Mouse (Mus musculus) cerebellum, adult 2 months (tissue): ENCODE results near the gene Nrp1. TPM values are rescaled to one million over a fixed set of nuclear protein-coding genes. Genes with fewer than 3 reads are reported as not detected.
A peak's percentile ranks its signal among the peaks of the same experiment; 100 is the strongest.

Source experiments
- DNase-seq, 2 experiments: peaks; one replicate each; pipeline ENCODE4 v3.0.0; 2021
- H3K27ac ChIP-seq: fragments of 200-500 bp; 2 replicates; pipeline ENCODE4 v1.5.1; 2012; ENCODE audit warnings: low read length, control low read depth, inconsistent platforms; ENCODE audit not compliant: insufficient read depth
- H3K27me3 ChIP-seq: fragments of 200-500 bp; 2 replicates; pipeline ENCODE4 v1.6.1; 2012; ENCODE audit warnings: inconsistent platforms, mild to moderate bottlenecking, low read length, moderate library complexity; ENCODE audit not compliant: control insufficient read depth, insufficient read depth
- H3K4me1 ChIP-seq: fragments of 200-500 bp; 2 replicates; pipeline ENCODE4 v1.6.1; 2011; ENCODE audit warnings: low read length; ENCODE audit not compliant: control insufficient read depth, insufficient read depth
- H3K4me3 ChIP-seq: fragments of 200-500 bp; replicated peaks from 2 replicates; pipeline ENCODE3; 2011; ENCODE audit warnings: mild to moderate bottlenecking, low read depth, low read length, control low read depth; ENCODE audit not compliant: insufficient read depth
- CTCF ChIP-seq: fragments of 200-500 bp; IDR thresholded peaks from 2 replicates; pipeline ENCODE4 v1.5.1; 2011; ENCODE audit warnings: low read depth, mild to moderate bottlenecking, control low read depth, low read length, moderate library complexity, borderline replicate concordance; ENCODE audit not compliant: insufficient read depth
- POLR2A ChIP-seq: fragments of 200-500 bp; IDR thresholded peaks from 2 replicates; pipeline ENCODE4 v1.6.1; 2011; ENCODE audit warnings: low read length, control low read depth, borderline replicate concordance; ENCODE audit not compliant: insufficient read depth
- WGBS: fragments of 180-500 bp; shearing (Covaris S2); methylation state at CpG from one replicate; pipeline ENCODE4 v1.1.7; 2018; 5-methylcytosine and 5-hydroxymethylcytosine counted together
- polyA plus RNA-seq: library from polyadenylated mRNA; depleted of rRNA; stranded (reverse); fragments of >200 nt; gene quantifications from 2 replicates; pipeline ENCODE4 v1.2.3, GENCODE M21; 2012

The Nrp1 gene
- polyA plus RNA-seq, 1 experiment = 7.8 TPM

DNA sequence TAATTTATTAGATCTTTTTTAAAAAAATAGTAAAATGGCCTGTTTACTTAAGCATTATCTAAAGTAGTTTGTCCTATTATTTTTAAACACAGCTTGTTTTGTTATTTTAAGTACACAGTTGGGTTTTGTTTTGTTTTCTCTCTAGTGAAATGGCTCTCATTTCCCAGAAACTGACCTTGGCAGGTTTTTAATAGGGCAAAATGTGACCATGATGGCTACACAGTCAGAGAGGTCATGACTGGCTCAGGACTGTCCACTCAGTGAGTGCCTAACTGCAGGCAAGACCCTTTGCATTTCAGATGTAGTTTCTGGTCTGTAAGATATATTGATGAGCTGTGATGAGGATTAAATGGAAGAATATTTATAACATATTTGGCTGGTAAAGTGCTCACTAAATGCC is 104.8 kb downstream of the Nrp1 start:
- Histone ChIP-seq H3K27ac (no peak overlapping the region), H3K4me3 (no peak overlapping the region), H3K4me1 (no peaks in the 10 kb centered on the region), H3K27me3 (no peaks in the 10 kb centered on the region)
- no peak for TF ChIP-seq CTCF
- no peak for TF ChIP-seq POLR2A
- no peak for DNase-seq

DNA sequence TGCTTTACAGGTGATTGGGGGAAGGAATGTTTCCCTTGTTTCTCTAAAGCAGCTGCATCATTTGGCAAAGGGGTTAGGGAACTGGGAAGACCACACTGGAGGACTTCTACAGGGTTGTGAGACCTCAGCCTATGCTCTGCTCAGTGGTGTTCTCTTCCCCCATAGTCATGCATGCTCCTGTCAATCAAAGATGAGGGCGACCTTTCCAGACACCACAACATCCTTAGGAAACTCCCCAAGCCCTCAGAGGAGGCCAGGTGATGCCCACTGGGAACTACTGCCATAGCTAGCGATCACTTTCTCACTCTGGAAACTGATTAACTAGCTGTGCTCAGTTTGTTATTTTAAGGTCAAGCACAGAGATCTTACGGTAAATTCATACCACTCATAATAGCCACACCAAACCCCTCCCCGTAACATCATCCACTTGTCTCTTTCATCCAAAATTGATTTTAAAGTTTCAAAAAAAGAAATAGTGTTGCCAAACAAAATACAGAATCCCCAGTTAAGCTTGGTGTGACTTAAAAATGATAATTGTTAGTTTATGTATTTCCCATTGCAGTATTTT is 105.7 kb downstream of the Nrp1 start:
- no peak overlapping the region for H3K4me3 ChIP-seq
- no peak for DNase-seq
- no peak overlapping the region for H3K27ac ChIP-seq
- 87% methylated on average over 4 of the region's 4 CpGs for WGBS
- H3K27me3 ChIP-seq = no peaks in the 10 kb centered on the region
- no peaks in the 10 kb centered on the region for H3K4me1 ChIP-seq
- TF ChIP-seq POLR2A = no peak
- TF ChIP-seq CTCF = no peak

DNA sequence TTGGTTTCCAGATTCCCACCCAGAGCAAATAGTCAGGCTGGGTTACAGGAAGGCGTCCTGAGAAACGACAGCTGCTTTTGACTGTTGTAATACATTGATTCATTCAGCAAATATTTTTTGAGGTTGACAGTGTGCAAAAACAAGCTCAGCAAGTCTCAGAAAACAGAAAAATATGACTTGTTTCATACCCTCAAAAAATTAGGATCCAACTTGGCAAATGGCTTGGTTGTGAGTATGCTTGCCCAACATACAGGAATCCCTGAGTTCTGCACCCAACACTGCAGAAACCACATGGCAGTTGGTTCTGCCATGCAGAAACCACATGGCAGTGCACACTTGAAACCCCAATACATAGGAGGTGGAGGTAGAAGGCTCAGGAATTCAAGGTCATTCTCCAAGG is 107.1 kb downstream of the Nrp1 start:
- no peak overlapping the region for H3K27ac ChIP-seq
- no peak for TF ChIP-seq POLR2A
- no peak for TF ChIP-seq CTCF
- no peak overlapping the region for H3K4me3 ChIP-seq
- 97% methylated on average over 2 of the region's 2 CpGs for WGBS
- no peaks in the 10 kb centered on the region for H3K4me1 ChIP-seq
- no peaks in the 10 kb centered on the region for H3K27me3 ChIP-seq
- no peak for DNase-seq

DNA sequence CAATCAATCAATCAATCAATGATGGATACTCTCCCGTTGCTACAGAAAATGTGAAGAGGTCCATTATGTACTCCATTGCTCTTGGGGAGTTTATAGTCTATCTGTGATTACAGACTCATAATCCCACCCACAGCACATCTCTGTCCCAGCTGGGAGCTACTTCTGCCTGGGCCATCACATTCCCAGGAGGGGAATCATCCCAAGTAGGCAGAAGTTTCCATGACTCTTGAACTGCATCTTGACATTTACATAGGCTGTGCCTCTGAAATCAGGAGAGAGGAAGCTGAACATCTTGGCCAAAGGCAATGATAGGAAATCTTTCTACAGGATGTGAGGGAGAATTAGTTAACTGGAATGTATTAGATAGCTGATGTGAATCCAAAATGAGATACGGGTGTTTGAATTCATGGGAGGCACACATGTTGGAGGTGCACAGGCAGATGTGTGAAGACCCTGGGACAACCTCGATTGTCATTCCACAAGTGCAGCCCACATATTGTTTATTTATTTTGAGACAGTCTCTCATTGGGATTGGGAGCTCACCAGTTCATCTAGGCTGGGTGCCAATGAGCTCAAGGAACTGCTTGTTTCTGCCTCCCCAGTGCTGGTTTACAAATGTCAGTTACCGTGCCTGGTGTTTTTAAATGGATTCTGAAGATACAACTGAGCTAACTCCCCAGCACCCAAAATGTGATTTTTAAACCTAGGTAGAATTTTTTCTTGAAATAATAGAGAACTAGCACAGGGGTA is 108.5 kb downstream of the Nrp1 start:
- TF ChIP-seq POLR2A (no peak), CTCF (no peak)
- Histone ChIP-seq H3K27ac (no peak overlapping the region), H3K4me1 (no peaks in the 10 kb centered on the region), H3K4me3 (no peak overlapping the region), H3K27me3 (no peaks in the 10 kb centered on the region)
- peak in 1 of 2 experiments; percentile 4 for DNase-seq
- 67% methylated on average over 4 of the region's 4 CpGs for WGBS

DNA sequence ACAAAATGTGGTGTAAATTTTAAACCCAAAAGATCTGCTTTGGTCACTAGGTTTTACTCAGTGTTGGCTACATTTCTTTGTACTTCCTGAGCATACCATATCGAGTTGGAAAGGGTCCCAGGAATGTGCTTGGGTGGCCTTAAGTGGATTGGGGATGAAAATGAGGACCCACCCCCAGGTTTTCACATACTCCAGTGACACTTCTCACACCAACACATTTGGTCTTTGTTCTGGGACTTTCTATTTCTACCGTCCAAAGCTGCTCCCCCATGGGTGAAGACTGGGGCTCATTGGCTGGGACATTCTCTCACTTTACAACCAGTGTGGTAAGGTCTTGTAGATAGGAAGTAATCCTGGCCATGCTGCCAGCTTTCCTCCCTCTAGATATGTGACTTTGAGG is 111.7 kb downstream of the Nrp1 start:
- H3K4me3 ChIP-seq = no peak overlapping the region
- DNase-seq = no peak
- no peak overlapping the region for H3K27ac ChIP-seq
- H3K27me3 ChIP-seq = no peaks in the 10 kb centered on the region
- TF ChIP-seq POLR2A = no peak
- no peak for TF ChIP-seq CTCF
- H3K4me1 ChIP-seq = no peaks in the 10 kb centered on the region
- WGBS = 37% methylated on average over 2 of the region's 2 CpGs

DNA sequence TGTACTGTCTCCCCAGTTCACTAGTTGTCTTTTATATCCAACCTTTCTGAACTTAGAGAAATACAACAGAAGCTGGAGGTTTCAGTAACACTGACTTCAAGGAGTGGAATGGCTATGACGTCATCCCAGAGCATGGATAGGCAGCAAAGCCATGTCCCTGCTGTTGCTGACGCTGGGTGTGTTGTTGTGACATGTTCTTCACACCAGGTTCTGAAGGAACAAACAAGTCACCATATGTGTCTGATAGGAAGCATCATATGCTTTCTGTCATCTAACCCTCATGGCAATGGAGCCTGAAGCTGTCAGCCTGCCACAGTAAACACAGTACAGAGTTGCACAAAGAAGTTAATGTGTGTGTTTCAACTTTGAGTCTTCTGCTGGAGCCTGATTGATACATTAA is 112.8 kb downstream of the Nrp1 start:
- no peak for TF ChIP-seq POLR2A
- no peak for DNase-seq
- Histone ChIP-seq H3K4me1 (no peaks in the 10 kb centered on the region), H3K4me3 (no peak overlapping the region), H3K27ac (no peak overlapping the region), H3K27me3 (no peaks in the 10 kb centered on the region)
- 82% methylated on average over 2 of the region's 2 CpGs for WGBS

DNA sequence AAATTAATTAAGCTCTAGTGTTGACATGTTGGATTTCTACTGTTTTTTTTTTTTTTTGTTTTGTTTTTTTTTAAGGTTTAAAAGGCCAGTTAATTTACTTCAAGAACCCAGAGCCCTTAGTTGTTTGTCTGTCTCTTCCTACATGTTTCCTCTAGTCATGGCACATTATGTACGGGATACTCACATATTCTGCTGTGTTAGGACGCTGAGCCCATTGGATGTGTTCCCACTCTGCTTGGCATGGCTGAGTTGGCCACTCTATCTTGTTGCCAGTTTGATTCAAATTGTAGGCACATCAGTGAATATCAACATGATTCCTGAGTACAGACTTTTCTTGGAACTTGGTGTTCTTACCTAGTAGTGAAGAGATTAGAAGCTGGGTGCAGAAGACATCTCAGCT is 114.5 kb downstream of the Nrp1 start:
- Histone ChIP-seq H3K27me3 (no peaks in the 10 kb centered on the region), H3K27ac (no peak overlapping the region), H3K4me3 (no peak overlapping the region), H3K4me1 (no peaks in the 10 kb centered on the region)
- no peak for TF ChIP-seq CTCF
- no peak for TF ChIP-seq POLR2A
- DNase-seq = no peak
- 12% methylated on average over 2 of the region's 2 CpGs for WGBS

DNA sequence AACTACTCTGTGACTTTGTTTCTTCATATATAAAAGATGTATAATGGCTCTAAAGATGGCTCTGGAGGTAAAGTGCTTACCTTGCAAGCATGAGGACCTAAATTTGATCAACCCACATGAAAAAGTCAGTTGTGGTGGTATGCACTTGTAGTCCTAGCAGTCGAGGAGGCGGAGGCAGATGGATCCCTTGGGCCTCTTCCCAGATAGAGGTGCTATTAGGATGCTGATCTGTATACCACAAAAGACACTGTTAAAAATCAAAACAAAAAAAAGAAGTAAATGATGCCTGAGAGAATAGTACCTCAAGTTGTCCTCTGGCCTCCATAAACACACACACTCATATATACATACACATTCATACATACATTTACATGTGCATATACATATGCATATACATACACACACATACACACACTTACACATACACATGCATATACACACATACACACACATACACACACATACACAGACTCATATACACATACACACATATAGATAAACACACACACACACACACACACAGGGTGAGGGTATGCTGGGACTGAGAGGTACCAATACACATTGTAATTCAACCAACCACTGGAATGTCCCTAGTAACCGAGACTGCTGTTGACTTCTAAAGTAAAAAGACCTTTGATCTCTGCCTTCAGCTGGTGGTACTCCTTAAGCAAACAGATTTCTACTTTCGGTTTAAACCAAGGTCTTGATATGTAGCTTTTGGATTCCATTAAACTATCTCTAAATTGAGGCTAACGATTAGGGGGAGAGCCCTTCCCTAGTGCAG is 115.2 kb downstream of the Nrp1 start:
- H3K4me3 ChIP-seq = no peak overlapping the region
- DNase-seq = no peak
- WGBS = 88% methylated on average over 5 of the region's 5 CpGs
- no peaks in the 10 kb centered on the region for H3K4me1 ChIP-seq
- no peak overlapping the region for H3K27ac ChIP-seq
- no peak for TF ChIP-seq CTCF
- no peak for TF ChIP-seq POLR2A
- no peaks in the 10 kb centered on the region for H3K27me3 ChIP-seq

DNA sequence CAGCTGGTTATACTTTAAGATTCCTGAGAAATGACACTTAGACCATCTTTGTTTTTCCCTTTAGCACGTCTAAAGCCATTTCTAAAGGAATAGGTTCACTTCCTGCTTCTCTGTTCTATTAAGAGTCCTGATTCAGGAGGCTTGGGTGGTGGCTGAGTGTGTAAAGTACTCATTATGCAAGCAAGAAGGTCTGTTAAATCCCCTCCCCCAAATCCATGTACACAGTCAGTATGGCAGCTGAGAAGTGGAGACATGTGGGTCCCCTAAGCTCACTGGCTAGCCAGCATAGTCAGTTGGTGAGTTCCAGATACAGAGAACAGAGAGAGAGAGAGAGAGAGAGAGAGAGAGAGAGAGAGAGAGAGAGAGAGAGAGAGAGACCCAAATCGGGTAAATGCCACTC is 116.2 kb downstream of the Nrp1 start:
- Histone ChIP-seq H3K4me1 (no peaks in the 10 kb centered on the region), H3K27ac (no peak overlapping the region), H3K27me3 (no peaks in the 10 kb centered on the region), H3K4me3 (no peak overlapping the region)
- no peak for DNase-seq
- 59% methylated on average over 2 of the region's 2 CpGs for WGBS
- TF ChIP-seq POLR2A (no peak), CTCF (no peak)
